Mouse (Mus musculus) CH12.LX (cell line): ENCODE measurements at regions not wholly inside any gene's neighbourhood (a gene's known extent, or its start where the extent isn't known, plus 50 kb on each side); places are given as distances from the start of the nearest gene placed in this dataset.

Experiments
- DNase-seq: peaks from one replicate; pipeline ENCODE4 v3.0.0-alpha.2; 2013; ENCODE audit errors: extremely low read depth
- H3K27ac ChIP-seq: 2 replicates; pipeline ENCODE4 v1.5.1; 2012; ENCODE audit warnings: low read depth, mild to moderate bottlenecking, control low read depth, moderate library complexity; ENCODE audit not compliant: insufficient read depth
- H3K27me3 ChIP-seq: replicated peaks from 2 replicates; pipeline ENCODE3; 2012; ENCODE audit warnings: inconsistent platforms
- H3K36me3 ChIP-seq, 2 experiments: replicated peaks in 1 of 2; 2 replicates each; pipeline versions ENCODE3 to v1.6.1; 2012; ENCODE audit warnings: inconsistent platforms in 1 of 2, low read length in 1 of 2, mild to moderate bottlenecking in 1 of 2, mixed read lengths in 1 of 2, moderate library complexity in 1 of 2; ENCODE audit not compliant: control insufficient read depth in 1 of 2, insufficient read depth in 1 of 2
- H3K4me1 ChIP-seq, 2 experiments: 2 replicates each; pipeline ENCODE4 v1.6.1; 2012; ENCODE audit warnings: inconsistent platforms in 1 of 2, moderate library complexity in 1 of 2; ENCODE audit not compliant: insufficient read depth in 2 of 2, control insufficient read depth in 1 of 2
- H3K4me2 ChIP-seq: 2 replicates; pipeline ENCODE4 v1.6.1; 2012; ENCODE audit warnings: low read depth, mild to moderate bottlenecking, control low read depth; ENCODE audit not compliant: poor library complexity, insufficient read depth, severe bottlenecking
- H3K4me3 ChIP-seq, 3 experiments: fragments of 150-350 bp in 1 of 3; sonication (generic) in 1 of 3; replicated peaks in 1 of 3; 2 replicates each; pipeline versions ENCODE3 to v1.5.1; 2011 to 2012; ENCODE audit warnings: low read depth in 2 of 3, low read length in 2 of 3, mild to moderate bottlenecking in 2 of 3, moderate library complexity in 2 of 3, control low read depth in 1 of 3, improper control_type of control experiment in 1 of 3, inconsistent platforms in 1 of 3, mixed read lengths in 1 of 3; ENCODE audit not compliant: poor library complexity in 1 of 3
- H3K79me2 ChIP-seq: replicated peaks from 2 replicates; pipeline ENCODE4 v1.6.1; 2012; ENCODE audit warnings: mild to moderate bottlenecking, moderate library complexity; ENCODE audit not compliant: control insufficient read depth, poor library complexity, insufficient read depth, severe bottlenecking; ENCODE audit errors: extremely low read depth
- H3K9ac ChIP-seq: 2 replicates; pipeline ENCODE4 v1.6.1; 2012; ENCODE audit warnings: low read depth, mild to moderate bottlenecking, control low read depth, moderate library complexity; ENCODE audit not compliant: insufficient read depth
- H3K9me3 ChIP-seq: replicated peaks from 2 replicates; pipeline ENCODE3; 2012; ENCODE audit warnings: low read length, inconsistent platforms, mixed read lengths
- CTCF ChIP-seq, 2 experiments: IDR thresholded peaks in 1 of 2; conservative IDR thresholded peaks in 1 of 2; 2 replicates each; pipeline ENCODE4 v1.5.1; 2011 to 2012; ENCODE audit warnings: low read depth in 2 of 2, low read length in 2 of 2, improper control_type of control experiment in 1 of 2, inconsistent platforms in 1 of 2, mild to moderate bottlenecking in 1 of 2, moderate library complexity in 1 of 2
- ELF1 ChIP-seq: IDR thresholded peaks from 2 replicates; pipeline ENCODE4 v1.6.1; 2014; ENCODE audit warnings: low read depth, mild to moderate bottlenecking, inconsistent platforms, low read length, improper control_type of control experiment
- ETS1 ChIP-seq: conservative IDR thresholded peaks from 2 replicates; pipeline ENCODE4 v1.6.1; 2012; ENCODE audit warnings: low read depth, mild to moderate bottlenecking, inconsistent platforms, low read length, improper control_type of control experiment, moderate library complexity
- GABPA ChIP-seq: IDR thresholded peaks from 2 replicates; pipeline ENCODE4 v1.6.1; 2012; ENCODE audit warnings: low read depth, low read length, improper control_type of control experiment, inconsistent platforms; ENCODE audit not compliant: insufficient replicate concordance
- MAFK ChIP-seq: IDR thresholded peaks from 2 replicates; pipeline ENCODE4 v1.6.1; 2011; ENCODE audit warnings: low read length, improper control_type of control experiment; ENCODE audit not compliant: insufficient replicate concordance
- MEF2A ChIP-seq: IDR thresholded peaks from 2 replicates; pipeline ENCODE4 v1.6.1; 2014; ENCODE audit warnings: low read depth, mild to moderate bottlenecking, inconsistent platforms, low read length, improper control_type of control experiment, borderline replicate concordance
- MYC ChIP-seq: IDR thresholded peaks from 2 replicates; pipeline ENCODE4 v1.6.1; 2011; ENCODE audit warnings: low read depth, mild to moderate bottlenecking, improper control_type of control experiment, low read length
- NELFE ChIP-seq: IDR thresholded peaks from 2 replicates; pipeline ENCODE4 v1.6.1; 2011; ENCODE audit warnings: low read depth, low read length, improper control_type of control experiment
- PAX5 ChIP-seq: IDR thresholded peaks from 2 replicates; pipeline ENCODE4 v1.6.1; 2012; ENCODE audit warnings: low read length, inconsistent platforms, mixed read lengths
- POLR2AphosphoS2 ChIP-seq: IDR thresholded peaks from 2 replicates; pipeline ENCODE4 v1.6.1; 2011; ENCODE audit warnings: low read depth, low read length, improper control_type of control experiment
- RAD21 ChIP-seq: IDR thresholded peaks from 2 replicates; pipeline ENCODE4 v1.6.1; 2011; ENCODE audit warnings: low read depth, mild to moderate bottlenecking, low read length, improper control_type of control experiment, moderate library complexity
- RCOR1 ChIP-seq: conservative IDR thresholded peaks from 2 replicates; pipeline ENCODE4 v1.6.1; 2012; ENCODE audit warnings: low read depth, mild to moderate bottlenecking, inconsistent platforms, low read length, improper control_type of control experiment
- SIN3A ChIP-seq: IDR thresholded peaks from 2 replicates; pipeline ENCODE4 v1.6.1; 2012; ENCODE audit warnings: low read length, improper control_type of control experiment, inconsistent platforms
- SMC3 ChIP-seq: IDR thresholded peaks from 2 replicates; pipeline ENCODE4 v1.6.1; 2011; ENCODE audit warnings: low read depth, low read length, improper control_type of control experiment
- UBTF ChIP-seq: IDR thresholded peaks from 2 replicates; pipeline ENCODE4 v1.6.1; 2012; ENCODE audit warnings: low read depth, mild to moderate bottlenecking, inconsistent platforms, low read length, improper control_type of control experiment, moderate library complexity
- USF1 ChIP-seq: IDR thresholded peaks from 2 replicates; pipeline ENCODE4 v1.6.1; 2014; ENCODE audit warnings: low read depth, mild to moderate bottlenecking, inconsistent platforms, low read length, improper control_type of control experiment
- ZKSCAN1 ChIP-seq: IDR thresholded peaks from 2 replicates; pipeline ENCODE4 v1.6.1; 2012; ENCODE audit warnings: low read depth, inconsistent platforms, low read length, improper control_type of control experiment, borderline replicate concordance
- ZMIZ1 ChIP-seq: IDR thresholded peaks from 2 replicates; pipeline ENCODE4 v1.6.1; 2012; ENCODE audit warnings: low read depth, mild to moderate bottlenecking, inconsistent platforms, low read length, improper control_type of control experiment
- dilution Hi-C: fragments of 300-500 bp; cut with MboI; formaldehyde crosslinking; loops from 2 replicates; pipeline ENCODE4 v1.14.3; 2020; ENCODE audit warnings: low sequenced_read_pairs; ENCODE audit not compliant: extremely low pct_unique_long_range_greater_than_20kb, extremely low pct_ligation_motif_present
- in situ Hi-C: fragments of 300-500 bp; cut with MboI; formaldehyde crosslinking; loops from 3 replicates; pipeline ENCODE4 v1.14.3; 2019; ENCODE audit warnings: low sequenced_read_pairs, low pct_ligation_motif_present, low pct_unique_long_range_greater_than_20kb, mixed read lengths

DNA sequence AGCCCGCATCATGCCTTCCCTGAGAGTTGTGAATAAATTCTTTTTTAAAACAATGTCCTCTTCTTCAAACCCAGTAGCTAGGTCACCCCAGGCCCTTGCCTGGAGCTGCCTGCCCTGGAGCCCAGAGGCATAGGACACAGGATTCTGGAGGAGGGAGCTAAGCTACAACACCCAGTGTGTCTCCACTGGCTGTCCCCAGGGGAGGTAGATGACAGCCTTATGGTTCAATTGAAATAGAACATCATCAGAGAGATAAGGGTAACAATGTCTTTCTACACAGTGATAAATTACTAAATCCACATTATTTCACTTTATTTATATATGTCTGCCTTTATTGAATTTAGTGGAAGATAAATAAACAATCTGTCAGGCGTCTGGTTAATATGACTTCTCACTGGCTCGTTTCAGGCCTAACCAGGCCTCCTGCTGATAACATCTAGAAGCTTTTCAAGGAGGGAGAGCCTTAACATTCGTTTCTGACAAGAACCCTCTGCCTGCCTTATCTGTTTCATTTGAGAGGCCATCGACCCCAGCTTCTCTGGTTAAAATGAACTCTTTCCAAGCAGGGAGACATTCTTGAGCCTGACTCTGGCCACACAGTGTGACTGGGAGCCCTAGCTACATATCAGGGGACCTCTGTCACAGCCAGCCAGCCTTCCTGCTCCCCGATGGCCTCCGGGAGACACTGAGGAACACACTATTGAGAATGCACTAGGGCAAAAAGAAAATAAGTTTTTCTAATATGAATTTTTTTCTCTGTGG lies 252.1 kb upstream of the Dynlrb2 start:
- TF ChIP-seq NELFE (no peak), CTCF (conservative IDR thresholded peaks at IDR 0.05 in 1 of 2, IDR thresholded peaks at IDR 0.05 in 1 of 2; ENCODE audit: low read depth in 2 of 2, low read length in 2 of 2) (no peak), ETS1 (no peak), MEF2A (no peak), GABPA (no peak), PAX5 (no peak), RCOR1 (no peak), ZKSCAN1 (no peak)
- no peak overlapping the region for H3K27ac ChIP-seq
- dilution Hi-C loops, result no loop called here

DNA sequence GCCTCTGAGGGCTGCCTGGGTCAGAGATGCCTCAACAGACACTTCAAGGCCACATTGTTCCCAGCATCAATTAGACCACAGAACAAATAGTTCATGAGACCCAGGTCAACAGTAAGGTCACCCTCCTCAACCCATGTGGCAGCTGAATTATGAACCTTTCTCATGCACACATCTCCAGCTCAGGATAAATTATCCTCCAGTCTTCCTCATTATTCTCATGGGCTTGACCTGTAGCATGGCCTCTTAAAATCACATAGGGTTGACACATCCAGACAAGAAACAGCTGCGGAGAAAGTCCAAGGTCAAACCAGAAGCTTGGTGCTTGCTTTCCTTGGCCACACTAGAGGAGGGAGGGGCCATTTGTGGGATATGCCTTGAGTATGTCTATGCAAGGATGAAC lies 256.4 kb upstream of the Dynlrb2 start:
- no peak for DNase-seq
- no peaks in the 10 kb centered on the region for H3K36me3 ChIP-seq
- H3K9me3 ChIP-seq, result no peaks in the 10 kb centered on the region
- no peaks in the 10 kb centered on the region for H3K79me2 ChIP-seq
- H3K4me3 ChIP-seq, result no peak overlapping the region
- peaks cover 77% of the 10 kb centered on the region for H3K27me3 ChIP-seq
- H3K9ac ChIP-seq, result no peak overlapping the region
- no peaks in the 10 kb centered on the region for H3K4me1 ChIP-seq
- in situ Hi-C loops, result no loop called here
- no peak overlapping the region for H3K27ac ChIP-seq
- dilution Hi-C loops, result no loop called here
- TF ChIP-seq USF1 (no peak), POLR2AphosphoS2 (no peak), MYC (no peak), MAFK (no peak), RAD21 (no peak), SIN3A (no peak), UBTF (no peak), SMC3 (no peak), ELF1 (no peak), ZMIZ1 (no peak)
- H3K4me2 ChIP-seq, result no peak overlapping the region

More for the DNA sequence above, 252.1 kb upstream of the Dynlrb2 start:
- no peak for DNase-seq
- no peaks in the 10 kb centered on the region for H3K4me1 ChIP-seq
- in situ Hi-C loops, result no loop called here
- H3K27me3 ChIP-seq, result peaks cover 73% of the 10 kb centered on the region
- no peaks in the 10 kb centered on the region for H3K36me3 ChIP-seq
- no peaks in the 10 kb centered on the region for H3K9me3 ChIP-seq
- no peaks in the 10 kb centered on the region for H3K79me2 ChIP-seq
- H3K4me3 ChIP-seq, result no peak overlapping the region
- no peak overlapping the region for H3K9ac ChIP-seq
- H3K4me2 ChIP-seq, result no peak overlapping the region
